Mouse (Mus musculus) layer of hippocampus, adult 2 months (tissue): ENCODE results near the gene Dynlt1c. TPM values are rescaled to one million over a fixed set of nuclear protein-coding genes. Genes with fewer than 3 reads are reported as not detected.
"Not testable (repeated sequence)": the region's sequence is repeated elsewhere in the genome, so short reads cannot be mapped to it uniquely, and the experiment has no call there.

ENCODE experiments used
- DNase-seq, 2 experiments: peaks; one replicate each; pipeline ENCODE4 v3.0.0; 2022; ENCODE audit warnings: low spot score in 2 of 2
- H3K27ac ChIP-seq: fragments of 200-600 bp; 2 replicates; pipeline ENCODE4 v1.8.1; 2022
- H3K4me3 ChIP-seq: fragments of 200-600 bp; 2 replicates; pipeline ENCODE4 v1.8.1; 2022; ENCODE audit warnings: mild to moderate bottlenecking
- CTCF ChIP-seq: fragments of 200-600 bp; conservative IDR thresholded peaks from 2 replicates; pipeline ENCODE4 v1.8.1; 2022; ENCODE audit warnings: antibody characterized with exemption, mild to moderate bottlenecking, moderate library complexity
- total RNA-seq, 2 experiments: library from RNA; stranded (reverse); gene quantifications; 2 replicates each; pipeline ENCODE4 v1.2.3; 2021

Dynlt1c gene
- total RNA-seq, 2 experiments from 2014 or later = 13.8 to 23.3 TPM

DNA sequence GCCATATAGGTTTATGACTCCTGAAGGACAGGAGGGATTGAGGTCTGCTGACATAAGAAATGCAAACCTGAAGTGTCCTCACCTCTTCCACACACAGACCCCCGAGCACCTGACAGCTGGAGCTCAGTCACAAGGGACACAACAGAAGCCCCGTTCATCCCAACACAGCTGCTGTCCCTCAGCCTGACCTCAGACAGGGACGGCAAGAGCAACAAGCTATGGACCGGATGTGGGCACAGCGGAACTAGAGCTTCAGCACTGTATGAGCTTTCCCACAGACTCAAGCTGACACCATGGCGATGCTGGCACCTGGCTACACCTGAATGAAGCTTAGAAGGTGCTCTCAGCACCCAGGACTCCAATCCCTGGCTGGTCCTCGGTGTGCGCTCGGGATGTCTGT, 12.8 kb downstream of the Dynlt1c start:
- H3K27ac ChIP-seq, H3K4me3 ChIP-seq, DNase-seq: not testable (repeated sequence)

DNA sequence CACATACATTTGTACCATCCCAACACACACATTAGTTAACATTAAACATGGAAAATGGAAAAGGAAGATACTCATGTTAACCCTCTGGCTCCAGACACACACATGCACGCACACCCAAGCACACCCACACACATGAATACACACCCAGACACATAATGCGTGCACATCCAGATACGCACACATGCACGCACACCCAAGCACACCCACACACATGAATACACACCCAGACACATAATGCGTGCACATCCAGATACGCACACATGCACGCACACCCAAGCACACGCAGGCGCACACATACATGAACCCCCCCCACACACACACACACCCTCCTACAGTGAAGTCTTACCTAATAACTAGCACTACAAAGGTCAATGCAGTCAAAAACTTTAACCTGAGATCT, 15.3 kb downstream of the Dynlt1c start:
- DNase-seq, H3K4me3 ChIP-seq: not testable (repeated sequence)

DNA sequence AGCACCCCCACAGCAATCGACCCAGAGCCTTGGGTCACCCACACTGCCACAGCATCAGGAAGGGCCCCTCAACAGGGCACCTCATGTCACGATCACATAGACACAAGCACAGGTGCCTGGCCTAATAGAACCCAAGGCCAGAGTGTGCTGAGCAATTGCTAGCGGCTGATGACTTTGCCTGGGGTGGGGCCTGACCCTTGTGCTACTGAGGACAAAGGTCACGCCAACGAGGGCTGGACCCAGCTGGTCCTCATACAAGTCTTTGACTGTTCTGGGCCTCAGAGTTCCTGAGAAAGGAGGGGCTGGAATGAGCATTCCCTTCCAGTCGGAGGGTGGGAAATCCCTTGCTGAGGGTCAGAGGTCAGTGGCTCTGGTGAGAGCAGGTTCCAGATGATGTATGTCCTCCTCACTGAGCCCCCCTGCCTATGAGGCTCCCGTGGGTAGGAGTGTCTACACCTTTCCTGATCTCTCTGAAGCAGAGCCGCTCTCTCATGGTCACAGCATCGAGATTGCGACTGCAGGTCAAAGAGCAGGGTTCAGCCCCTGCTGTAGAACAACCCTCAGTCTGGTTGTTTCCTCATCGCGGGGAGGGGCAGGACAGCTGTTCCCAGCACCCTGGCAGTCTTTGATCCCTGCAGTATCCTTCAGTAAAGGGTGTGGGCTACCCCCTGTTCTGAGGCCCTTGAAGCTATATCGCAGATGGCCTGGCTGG, 16.4 kb downstream of the Dynlt1c start:
- H3K27ac ChIP-seq, DNase-seq, H3K4me3 ChIP-seq: not testable (repeated sequence)

More for the DNA sequence above, 15.3 kb downstream of the Dynlt1c start:
- not testable (repeated sequence) for H3K27ac ChIP-seq

DNA sequence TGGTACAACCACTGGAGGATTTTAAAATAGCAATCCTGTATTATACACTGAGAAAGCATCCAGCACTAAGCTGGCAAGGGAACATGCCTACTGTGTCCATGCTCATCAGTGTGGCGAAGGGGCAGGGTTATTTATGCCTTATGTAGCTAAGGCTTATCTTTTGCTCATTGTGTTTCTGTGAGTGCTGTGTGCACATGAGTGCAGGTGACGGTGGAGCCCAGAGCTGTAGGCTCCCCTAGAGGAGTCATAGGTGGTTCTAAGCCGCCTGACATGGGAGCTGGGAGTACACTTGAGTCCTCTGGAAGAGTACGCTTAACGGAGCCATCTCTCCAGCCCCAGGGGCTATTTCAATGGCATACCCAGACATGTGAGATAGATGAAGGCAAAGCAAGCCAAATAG, 17.8 kb downstream of the Dynlt1c start:
- not testable (repeated sequence) for H3K27ac ChIP-seq, DNase-seq, H3K4me3 ChIP-seq

DNA sequence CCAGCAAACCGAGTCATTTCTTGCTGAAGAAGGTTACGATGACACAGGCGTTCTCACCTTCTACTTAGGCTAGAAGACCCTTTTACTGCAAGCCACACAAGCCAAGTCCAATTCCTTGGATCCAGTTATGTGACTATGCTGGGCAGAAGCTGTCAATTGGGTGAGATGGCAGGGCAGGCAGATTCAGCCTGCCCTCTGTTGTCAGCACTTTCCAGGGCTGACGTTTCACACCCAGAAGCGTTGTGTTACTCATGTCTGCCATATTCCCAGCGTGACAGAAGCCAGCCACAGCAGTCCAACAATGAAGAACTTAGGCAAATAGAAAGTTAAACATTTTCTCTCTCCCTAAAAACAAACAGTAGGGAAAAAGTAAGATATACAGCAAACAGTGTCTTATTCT, 18.6 kb downstream of the Dynlt1c start:
- DNase-seq, H3K27ac ChIP-seq, H3K4me3 ChIP-seq: not testable (repeated sequence)

DNA sequence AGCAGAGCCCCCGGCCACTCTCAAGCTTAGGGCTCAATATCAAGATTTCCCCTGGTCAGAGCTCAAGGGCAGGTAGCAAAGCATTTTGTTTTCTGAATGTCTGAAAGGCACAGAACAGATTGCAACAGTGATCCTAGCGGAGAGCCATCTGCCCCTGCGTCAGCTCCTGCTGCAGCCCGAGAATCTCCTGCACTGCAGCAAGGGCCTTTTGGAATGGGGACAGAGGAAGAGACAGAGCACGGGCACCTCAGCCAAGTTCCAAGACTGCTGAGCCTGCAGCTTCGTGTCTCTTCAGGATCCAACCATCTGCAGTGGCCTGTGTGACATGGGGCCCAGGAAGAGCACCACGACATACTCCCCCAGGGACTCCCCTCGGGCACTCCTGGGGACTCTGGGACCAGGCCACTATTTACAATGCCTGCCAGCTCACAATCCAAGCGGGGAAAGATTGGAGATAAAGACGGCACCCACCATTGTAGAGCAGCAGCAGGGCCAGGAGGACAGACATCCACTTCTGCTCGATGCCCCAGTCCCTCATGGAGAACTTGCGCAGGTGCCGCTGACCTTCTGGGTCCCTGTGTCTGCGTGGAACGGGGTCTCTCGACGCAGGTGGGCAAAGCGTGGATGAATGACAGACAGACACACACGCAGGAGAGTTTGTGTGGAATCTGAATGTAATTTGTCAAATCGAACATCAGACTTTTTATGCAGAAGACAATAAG, 19.4 kb downstream of the Dynlt1c start:
- DNase-seq, H3K27ac ChIP-seq: not testable (repeated sequence)

DNA sequence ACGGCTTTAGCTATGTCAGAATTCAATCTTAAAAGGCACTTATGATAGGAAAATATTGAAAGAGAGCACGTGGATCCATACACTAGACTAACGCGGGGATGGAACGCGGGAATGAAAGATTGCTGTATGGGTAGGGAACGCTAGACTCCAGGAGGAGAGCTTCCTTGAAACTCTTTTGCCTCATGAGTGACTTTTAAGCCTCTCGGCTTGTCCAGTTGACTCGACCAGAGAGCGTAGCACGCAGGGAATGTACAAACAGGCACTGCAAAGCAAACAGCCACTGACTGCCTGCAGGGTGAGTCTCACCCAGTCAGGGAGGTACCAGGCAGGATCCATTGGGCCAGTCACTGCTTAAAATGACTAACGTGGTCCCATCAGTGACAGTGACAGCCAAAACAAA, 20.5 kb downstream of the Dynlt1c start:
- H3K4me3 ChIP-seq, H3K27ac ChIP-seq, DNase-seq: not testable (repeated sequence)

More for the DNA sequence above, 19.4 kb downstream of the Dynlt1c start:
- not testable (repeated sequence) for H3K4me3 ChIP-seq

DNA sequence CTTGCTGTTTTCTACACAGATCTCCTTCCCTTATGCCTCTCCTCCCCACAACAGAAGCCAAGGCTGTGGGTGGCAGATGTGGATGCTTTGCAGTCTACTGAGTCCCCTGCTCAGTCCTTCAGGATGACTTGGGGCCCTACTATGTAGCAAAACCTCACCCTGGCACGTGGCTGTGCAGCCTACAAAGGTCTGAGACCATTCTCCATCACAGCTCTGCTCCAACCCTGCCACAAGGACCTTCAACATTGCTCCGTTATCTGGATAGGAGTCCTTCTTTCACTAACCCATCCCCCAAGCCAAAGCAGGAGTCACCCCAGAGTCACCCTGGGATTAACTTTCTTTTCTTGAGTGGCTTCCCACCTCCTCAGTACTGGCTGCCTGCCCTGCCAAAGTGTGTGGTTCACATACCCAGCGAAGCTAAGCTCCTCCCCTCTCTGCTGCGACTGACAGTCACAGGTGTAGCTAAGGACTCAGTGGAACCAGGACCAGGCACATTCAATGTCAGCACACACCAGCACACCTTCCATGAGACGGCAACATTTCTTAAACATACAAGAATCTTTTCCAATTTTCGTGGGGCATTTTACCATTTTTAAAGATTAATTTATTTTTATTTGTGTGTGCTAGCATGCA, 23.6 kb downstream of the Dynlt1c start:
- H3K4me3 ChIP-seq, H3K27ac ChIP-seq, DNase-seq: not testable (repeated sequence)

DNA sequence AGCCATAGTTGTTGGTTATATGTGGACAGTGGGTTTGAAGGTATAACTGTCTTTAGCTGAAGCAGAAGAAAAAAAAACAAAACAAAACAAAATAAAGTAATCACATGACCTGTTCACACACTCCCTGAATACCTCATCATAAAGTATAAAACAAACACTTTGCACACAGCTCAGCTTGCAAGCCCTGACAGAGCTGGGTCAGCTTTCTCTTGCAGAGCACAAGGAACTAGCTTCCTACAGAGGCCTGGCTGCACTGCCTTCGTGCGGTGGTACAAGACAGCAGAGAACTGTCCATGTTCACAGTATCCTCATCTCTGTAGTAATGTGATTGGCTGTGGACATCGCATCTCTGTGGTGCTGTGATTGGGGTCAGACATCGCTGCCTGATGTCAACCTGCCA, 28.9 kb downstream of the Dynlt1c start:
- H3K27ac ChIP-seq, DNase-seq, H3K4me3 ChIP-seq: not testable (repeated sequence)

DNA sequence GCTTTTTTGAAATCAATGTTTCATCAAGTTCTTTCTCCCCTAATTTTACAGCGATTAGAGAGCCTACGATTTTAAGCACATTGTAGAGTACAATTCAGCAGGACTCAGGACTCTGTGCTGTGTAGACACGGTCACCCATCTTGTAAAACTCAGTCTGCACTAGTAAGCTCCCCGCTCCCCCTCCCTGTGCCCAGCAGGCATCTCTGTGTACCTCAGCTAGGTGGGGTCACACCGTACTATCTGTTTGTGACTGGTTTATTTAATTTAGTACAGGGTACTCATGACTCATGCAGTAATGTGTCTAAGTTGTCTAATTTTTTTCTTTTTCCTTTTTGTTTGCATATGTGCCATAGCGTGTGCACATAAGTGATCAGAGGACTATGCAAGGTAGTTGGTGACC, 31.4 kb downstream of the Dynlt1c start:
- not testable (repeated sequence) for H3K27ac ChIP-seq, DNase-seq, H3K4me3 ChIP-seq

DNA sequence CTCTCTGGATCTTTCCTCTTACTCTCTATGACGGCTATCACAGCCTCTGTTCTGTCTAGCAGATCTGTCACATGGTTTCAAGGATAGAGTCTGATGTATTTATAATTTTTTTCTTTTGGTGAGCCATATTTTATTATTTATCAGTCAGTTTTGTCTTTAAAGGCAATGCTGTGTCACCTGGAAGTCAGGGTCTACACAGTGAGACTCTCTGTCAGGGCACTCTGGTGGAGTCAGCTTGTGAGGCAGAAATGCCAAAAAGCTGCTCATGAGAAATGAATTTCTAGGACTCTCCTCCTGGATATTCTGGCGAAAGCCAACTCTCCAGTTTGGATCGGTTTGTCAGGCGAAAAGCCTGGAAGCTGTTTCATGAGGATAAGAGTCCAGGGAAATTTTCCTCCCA, 34.3 kb downstream of the Dynlt1c start:
- not testable (repeated sequence) for H3K27ac ChIP-seq, DNase-seq, H3K4me3 ChIP-seq

DNA sequence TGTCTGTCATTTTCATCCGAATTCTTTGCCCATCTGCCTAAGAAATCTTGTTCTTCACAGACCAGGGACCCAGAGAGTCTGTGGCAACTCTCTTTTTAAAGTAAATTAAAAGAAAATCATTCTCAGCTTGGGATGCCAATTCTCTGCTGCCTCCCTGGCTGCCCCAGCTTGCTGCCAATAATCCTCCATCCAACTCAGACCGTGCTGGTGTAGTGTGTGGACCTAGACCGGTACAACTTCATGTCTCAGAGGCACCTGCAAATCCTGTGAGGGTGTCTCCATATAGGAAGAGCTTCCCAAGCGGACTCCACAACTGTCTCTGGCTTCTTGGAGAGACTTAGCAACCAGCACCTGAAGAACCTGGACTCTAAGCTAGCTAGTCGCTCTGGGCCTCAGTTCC, 35.4 kb downstream of the Dynlt1c start:
- TF ChIP-seq CTCF = no peak
- no peak for DNase-seq

DNA sequence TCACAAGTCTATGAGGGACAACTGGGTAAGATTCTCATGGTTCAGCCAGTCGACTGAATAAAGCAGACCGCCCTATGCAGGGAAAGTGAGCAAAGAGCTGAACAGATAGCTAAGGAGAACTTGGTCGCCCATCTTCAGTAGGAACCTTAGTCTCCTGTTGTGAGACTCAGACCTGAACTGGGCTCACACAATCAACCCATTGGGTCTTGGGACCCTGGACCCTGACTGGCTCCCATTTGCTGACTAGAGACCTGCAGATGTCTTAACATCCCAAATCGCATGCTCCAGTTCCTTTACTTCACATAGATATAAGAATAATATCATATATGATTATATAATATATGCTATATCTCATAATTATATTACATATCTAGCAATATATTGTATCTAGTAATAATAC, 36.0 kb downstream of the Dynlt1c start:
- H3K27ac ChIP-seq, H3K4me3 ChIP-seq, DNase-seq: not testable (repeated sequence)

More for the DNA sequence above, 35.4 kb downstream of the Dynlt1c start:
- Histone ChIP-seq H3K4me3 (no peak overlapping the region), H3K27ac (no peak overlapping the region)

DNA sequence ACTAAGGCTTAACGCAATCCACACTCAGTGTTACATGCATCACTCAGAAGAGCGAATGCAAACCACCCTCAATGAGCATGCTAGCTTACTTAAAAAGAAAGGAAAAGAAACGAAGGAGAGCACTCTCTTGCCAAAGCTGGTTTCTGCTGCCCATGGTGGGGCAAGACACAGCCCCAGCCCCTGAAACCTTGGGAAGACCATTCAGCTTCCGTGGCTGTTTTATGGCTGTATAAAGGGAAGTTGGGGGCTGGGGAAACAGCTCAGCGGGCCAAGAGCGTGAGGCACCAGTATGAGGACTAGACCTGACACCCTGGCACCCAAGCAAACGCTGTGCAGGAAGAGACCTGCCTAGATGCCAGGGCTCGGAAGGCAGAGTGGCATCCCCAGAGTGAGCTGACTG, 37.0 kb downstream of the Dynlt1c start:
- H3K27ac ChIP-seq, DNase-seq, H3K4me3 ChIP-seq: not testable (repeated sequence)

DNA sequence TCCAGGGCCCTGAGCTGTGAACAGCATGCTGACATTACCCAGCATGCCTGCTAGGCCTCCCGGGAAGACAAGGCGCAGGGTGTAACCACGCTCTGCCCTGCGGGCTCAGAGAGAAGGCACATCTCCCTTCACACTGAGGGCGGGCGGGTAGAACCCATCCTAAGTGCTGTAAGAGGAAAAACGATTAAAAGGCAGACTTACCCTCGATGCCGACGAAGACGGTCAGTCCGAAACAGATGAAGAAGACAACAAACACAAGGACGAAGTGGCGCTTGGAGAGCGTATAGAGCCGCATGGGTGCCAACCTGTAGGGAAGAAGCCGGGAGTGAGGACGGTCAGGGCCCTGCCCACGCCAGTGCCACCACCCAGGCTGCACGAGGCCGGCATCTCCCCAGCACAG, 38.0 kb downstream of the Dynlt1c start:
- not testable (repeated sequence) for DNase-seq

DNA sequence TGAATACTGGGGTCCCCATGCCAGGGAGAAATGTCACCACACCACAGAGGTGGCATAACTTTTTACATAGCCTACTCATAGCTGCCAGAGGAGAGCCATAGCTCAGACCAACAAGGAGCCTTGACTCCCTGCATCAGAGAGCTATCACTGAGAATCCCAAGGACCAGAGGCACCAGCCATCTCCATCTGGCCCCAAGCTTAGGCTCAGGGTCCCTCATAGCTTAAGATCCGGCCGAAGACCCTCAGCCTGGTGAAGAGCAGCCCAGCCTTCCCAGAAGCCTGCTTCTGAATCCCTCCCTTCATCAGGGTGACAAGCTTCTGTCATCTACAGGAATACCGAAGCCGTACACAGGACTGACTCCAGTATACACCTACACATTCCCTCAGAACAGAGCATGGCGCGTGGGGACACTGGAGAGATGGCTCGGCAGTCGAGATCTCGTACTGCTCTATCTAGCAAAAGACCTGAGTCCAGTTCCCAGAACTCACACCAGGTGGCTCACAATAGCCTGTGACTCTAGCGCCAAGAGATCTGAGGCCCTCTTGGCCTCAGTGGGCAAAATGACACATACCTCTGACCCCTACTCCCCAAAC, 38.7 kb downstream of the Dynlt1c start:
- H3K4me3 ChIP-seq, H3K27ac ChIP-seq, DNase-seq: not testable (repeated sequence)

More for the DNA sequence above, 38.0 kb downstream of the Dynlt1c start:
- not testable (repeated sequence) for H3K4me3 ChIP-seq, H3K27ac ChIP-seq

DNA sequence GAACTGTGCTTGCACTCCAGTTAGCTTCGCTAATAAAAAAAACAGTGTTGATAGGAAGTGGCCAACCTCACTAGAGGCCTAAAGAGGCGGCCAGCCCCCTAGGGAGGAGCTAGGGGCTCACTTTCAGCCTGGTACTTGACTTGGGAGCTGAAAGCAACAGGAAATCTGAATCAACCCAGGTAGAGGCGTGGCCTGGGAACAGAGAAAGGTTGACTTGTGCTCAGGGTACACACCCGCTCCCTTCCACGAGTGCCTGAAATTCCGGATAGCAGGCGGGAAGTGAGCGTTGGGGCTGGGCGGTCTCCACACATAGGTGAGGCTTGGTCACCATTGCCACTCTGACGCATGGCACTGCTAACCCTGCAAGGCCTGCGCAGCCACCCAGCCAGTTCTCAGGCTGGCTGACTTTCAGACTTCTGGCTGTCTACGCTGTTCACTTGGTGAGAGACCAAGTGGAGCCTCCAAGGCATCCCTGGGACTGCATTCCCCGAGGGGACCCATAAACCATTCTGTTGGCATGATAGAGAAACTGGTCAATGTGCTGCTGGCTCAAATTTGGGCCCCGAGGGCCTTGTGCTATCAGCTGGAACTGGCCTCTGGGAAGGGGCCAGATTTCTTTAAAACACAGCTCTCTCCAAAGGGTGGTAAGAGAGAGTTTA, 39.4 kb downstream of the Dynlt1c start:
- H3K27ac ChIP-seq, H3K4me3 ChIP-seq, DNase-seq: not testable (repeated sequence)

DNA sequence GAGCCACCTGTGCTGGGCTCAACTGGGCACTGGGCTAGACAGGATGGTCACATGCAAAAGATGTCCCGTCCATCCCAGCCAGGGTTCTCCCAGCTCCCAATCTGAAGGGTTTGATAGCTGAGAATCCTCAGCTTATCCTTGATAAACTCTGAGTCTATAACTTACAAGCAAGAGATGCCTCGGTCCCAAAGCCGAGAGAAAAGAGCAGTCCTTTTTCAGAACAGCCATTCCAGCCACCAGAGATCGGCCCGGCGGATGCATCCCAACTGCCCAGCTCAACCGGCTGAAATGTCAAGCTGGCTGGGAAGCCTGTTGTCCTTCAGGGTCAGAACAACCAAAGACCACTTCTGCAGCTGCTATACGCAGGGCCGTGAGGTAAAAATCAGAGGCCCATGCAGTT, 42.7 kb downstream of the Dynlt1c start:
- H3K27ac ChIP-seq, H3K4me3 ChIP-seq, DNase-seq: not testable (repeated sequence)
